15 mouse cellular contexts compared by ENCODE assay signal in the genomic region with DNA sequence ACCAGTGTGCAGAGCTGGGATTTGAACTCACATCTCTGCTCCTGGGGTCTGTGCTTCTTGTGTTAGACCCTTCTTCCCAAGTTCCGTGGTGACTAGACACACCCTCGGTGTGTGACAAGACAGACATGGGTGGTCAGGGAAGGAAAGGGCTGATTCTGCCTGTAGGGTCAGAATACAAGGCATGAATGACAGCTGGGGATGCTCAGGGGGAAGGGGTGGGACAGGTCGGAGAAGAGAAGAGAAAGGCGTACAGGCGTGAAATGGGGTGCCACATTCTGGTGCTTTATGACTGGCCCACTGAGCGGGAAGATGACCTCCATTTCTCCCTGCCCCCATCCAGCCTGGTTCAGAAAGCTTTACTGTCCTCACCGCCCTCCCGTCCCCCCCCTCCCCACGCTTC. TPM values are rescaled to one million over a fixed set of nuclear protein-coding genes. Genes with fewer than 3 reads are reported as not detected.
DNase-seq lines count a peak whose midpoint lies in the region; ATAC-seq lines count a peak whose summit lies in the region.
"Had no signal": no experiment of that assay in that cellular context is flagged by ENCODE, and none has a peak within 500 bp of the region (broad histone marks: within the 10 kb centered on the region; RNA-seq: fewer than 3 reads in every experiment).

No protein-coding gene starts in this region.

- no peak overlapping the region for H3K4me3 ChIP-seq in forebrain, embryonic 13.5 days
- H3K4me3 ChIP-seq in hindbrain, embryonic 10.5 days = no peak overlapping the region
- peak overlapping the region; percentile 26; the same call in 1 of the 2 replicates for H3K4me3 ChIP-seq in midbrain, embryonic 10.5 days
- no peak overlapping the region for H3K4me3 ChIP-seq in neural tube, embryonic 12.5 days
- H3K4me3 ChIP-seq: embryonic facial prominence, embryonic 13.5 days; gastrocnemius, adult 2 months; liver, embryonic 12.5 days had no signal

- H3K9ac ChIP-seq in forebrain, embryonic 13.5 days = 0 out of 2 replicates have a peak overlapping the region, but pooled peaks have one; percentile 26
- no peak overlapping the region for H3K9ac ChIP-seq in neural tube, embryonic 12.5 days
- H3K9ac ChIP-seq: embryonic facial prominence, embryonic 13.5 days; liver, embryonic 12.5 days; lung, embryonic 14.5 days had no signal

- H3K9me3 ChIP-seq in forebrain, embryonic 13.5 days (replicated peaks) = no peaks in the 10 kb centered on the region
- H3K9me3 ChIP-seq in hindbrain, embryonic 10.5 days = no peaks in the 10 kb centered on the region
- no peaks in the 10 kb centered on the region for H3K9me3 ChIP-seq in midbrain, embryonic 10.5 days (replicated peaks)
- H3K9me3 ChIP-seq in neural tube, embryonic 12.5 days = no peaks in the 10 kb centered on the region
- H3K9me3 ChIP-seq: embryonic facial prominence, embryonic 13.5 days; liver, embryonic 12.5 days had no signal

- 13% methylated on average over 8 of the region's 9 CpGs for WGBS in forebrain, embryonic 13.5 days
- WGBS in hindbrain, embryonic 10.5 days = 9% methylated on average over 9 of the region's 9 CpGs
- 23% methylated on average over 8 of the region's 9 CpGs for WGBS in midbrain, embryonic 10.5 days
- 3% methylated on average over 8 of the region's 9 CpGs for WGBS in neural tube, embryonic 12.5 days

- peaks cover 43% of the 10 kb centered on the region for H3K4me1 ChIP-seq in forebrain, embryonic 13.5 days
- H3K4me1 ChIP-seq in hindbrain, embryonic 10.5 days (replicated peaks) = peaks cover 61% of the 10 kb centered on the region
- peaks cover 54% of the 10 kb centered on the region for H3K4me1 ChIP-seq in midbrain, embryonic 10.5 days
- peaks cover 40% of the 10 kb centered on the region for H3K4me1 ChIP-seq in neural tube, embryonic 12.5 days
- H3K4me1 ChIP-seq: liver, embryonic 12.5 days had no signal

- peaks cover 92% of the 10 kb centered on the region for H3K27me3 ChIP-seq in forebrain, embryonic 13.5 days
- H3K27me3 ChIP-seq in hindbrain, embryonic 10.5 days (ENCODE audit: insufficient read depth, poor library complexity, severe bottlenecking) = peaks cover 74% of the 10 kb centered on the region
- H3K27me3 ChIP-seq in midbrain, embryonic 10.5 days (ENCODE audit: low read depth, poor library complexity, severe bottlenecking) = peaks cover 92% of the 10 kb centered on the region
- H3K27me3 ChIP-seq in neural tube, embryonic 12.5 days (replicated peaks) = peaks cover 80% of the 10 kb centered on the region

- H3K36me3 ChIP-seq in forebrain, embryonic 13.5 days (ENCODE audit: poor library complexity, severe bottlenecking) = no peaks in the 10 kb centered on the region
- no peaks in the 10 kb centered on the region for H3K36me3 ChIP-seq in hindbrain, embryonic 10.5 days
- no peaks in the 10 kb centered on the region for H3K36me3 ChIP-seq in midbrain, embryonic 10.5 days
- no peaks in the 10 kb centered on the region for H3K36me3 ChIP-seq in neural tube, embryonic 12.5 days
- H3K36me3 ChIP-seq: embryonic facial prominence, embryonic 13.5 days; liver, embryonic 12.5 days had no signal

- peak overlapping the region; percentile 70 for H3K27ac ChIP-seq in forebrain, embryonic 13.5 days
- H3K27ac ChIP-seq in hindbrain, embryonic 10.5 days = peak overlapping the region; percentile 70
- H3K27ac ChIP-seq in midbrain, embryonic 10.5 days (replicated peaks) = peak overlapping the region; percentile 72
- no peak overlapping the region for H3K27ac ChIP-seq in neural tube, embryonic 12.5 days
- H3K27ac ChIP-seq: embryonic facial prominence, embryonic 13.5 days; gastrocnemius, adult 2 months; liver, embryonic 12.5 days; macrophage had no signal

- ATAC-seq in forebrain, embryonic 13.5 days = peak; percentile 11; the same call in 1 of the 2 replicates
- peak; percentile 70 for ATAC-seq in neural tube, embryonic 12.5 days (ENCODE audit: low FRiP score, low read depth)
- ATAC-seq: liver, embryonic 12.5 days had no signal

- H3K4me2 ChIP-seq in forebrain, embryonic 13.5 days = peak overlapping the region; percentile 24; the same call in 1 of the 2 replicates
- peak overlapping the region; percentile 20; the same call in 1 of the 2 replicates for H3K4me2 ChIP-seq in neural tube, embryonic 12.5 days (replicated peaks)
- H3K4me2 ChIP-seq: embryonic facial prominence, embryonic 13.5 days; liver, embryonic 12.5 days; lung, embryonic 14.5 days had no signal

- no peak for DNase-seq in hindbrain, embryonic 10.5 days (ENCODE audit: low spot score)
- DNase-seq in midbrain, embryonic 10.5 days (ENCODE audit: low spot score) = no peak
- no peak for DNase-seq in kidney, postnatal 10 days
- DNase-seq in Muller cell, postnatal 12 days (ENCODE audit: inconsistent ontology term) = no peak
- DNase-seq in kidney, postnatal 36 days = no peak
- DNase-seq: cerebellum, adult 8-10 months; gastrocnemius, adult 2 months; kidney, adult 18-20 months; thymus, adult 2 months had no signal

RNA-seq across cellular contexts. Expression of a gene that starts 47.5 kb away (rescaled TPM):
- 15.5 and 16.7 TPM in 2 replicates for polyA plus RNA-seq in forebrain, embryonic 13.5 days (2015; fragmentation: Nextera tagmentation; extraction: Ambion mirVana)
- 21.3 and 25.9 TPM in 2 replicates for polyA plus RNA-seq in hindbrain, embryonic 10.5 days (2016; fragmentation: Nextera tagmentation; extraction: Ambion mirVana)
- polyA plus RNA-seq in midbrain, embryonic 10.5 days (2016; fragmentation: Nextera tagmentation; extraction: Ambion mirVana) = 16.7 and 22.9 TPM in 2 replicates
- polyA plus RNA-seq in neural tube, embryonic 12.5 days (2016; fragmentation: Nextera tagmentation; extraction: Ambion mirVana) = 23.0 and 25.2 TPM in 2 replicates
